24 mouse cellular contexts compared by ENCODE assay signal in the genomic region with DNA sequence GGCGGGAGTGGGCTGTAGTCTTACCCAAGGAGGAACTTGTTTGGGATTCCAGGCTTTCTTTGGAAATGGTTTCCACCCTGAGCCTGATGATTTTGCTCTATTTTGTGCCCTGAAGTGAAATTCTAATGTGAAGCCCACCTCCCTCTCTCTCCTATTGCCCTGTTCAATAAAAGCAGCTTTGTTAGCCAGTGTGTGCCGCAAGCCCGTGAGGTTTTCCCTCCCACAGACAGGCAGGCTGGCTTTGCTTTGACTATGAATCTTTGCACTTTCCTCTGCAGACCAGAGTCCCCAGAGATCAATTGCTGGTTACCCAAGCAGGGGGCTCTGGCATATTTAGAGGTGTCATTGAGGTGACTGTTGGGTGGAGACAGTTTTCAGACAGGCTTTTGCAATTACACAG. TPM values are rescaled to one million over a fixed set of nuclear protein-coding genes. Genes with fewer than 3 reads are reported as not detected.
DNase-seq lines count a peak whose midpoint lies in the region; ATAC-seq and TF ChIP-seq lines count a peak whose summit lies in the region.
"Had no signal": no experiment of that assay in that cellular context is flagged by ENCODE, and none has a peak within 500 bp of the region (broad histone marks: within the 10 kb centered on the region; RNA-seq: fewer than 3 reads in every experiment).

No protein-coding gene starts in this region.

- WGBS in forebrain, embryonic 12.5 days: 50% methylated on average over 3 of the region's 3 CpGs
- 43% methylated on average over 3 of the region's 3 CpGs for WGBS in forebrain, embryonic 11.5 days
- WGBS in liver, postnatal 0 days (ENCODE audit: insufficient replicate concordance): 59% methylated on average over 3 of the region's 3 CpGs
- 54% methylated on average over 3 of the region's 3 CpGs for WGBS in embryonic facial prominence, embryonic 15.5 days
- 42% methylated on average over 3 of the region's 3 CpGs for WGBS in limb, embryonic 15.5 days

- intact Hi-C loops in left cerebral cortex, postnatal 10 days (cut with DNase I): no loop called here

- no peaks in the 10 kb centered on the region for H3K36me3 ChIP-seq in forebrain, embryonic 12.5 days (replicated peaks)
- no peaks in the 10 kb centered on the region; the same call in 1 of the 2 replicates for H3K36me3 ChIP-seq in forebrain, embryonic 11.5 days (ENCODE audit: control insufficient read depth, insufficient read depth, low read length)
- no peaks in the 10 kb centered on the region for H3K36me3 ChIP-seq in liver, postnatal 0 days (replicated peaks; ENCODE audit: insufficient read depth, low read length)
- H3K36me3 ChIP-seq in embryonic facial prominence, embryonic 15.5 days: no peaks in the 10 kb centered on the region
- no peaks in the 10 kb centered on the region for H3K36me3 ChIP-seq in limb, embryonic 15.5 days
- H3K36me3 ChIP-seq: midbrain, embryonic 12.5 days had no signal

- no peak for ATAC-seq in forebrain, embryonic 12.5 days (ENCODE audit: low FRiP score)
- no peak for ATAC-seq in forebrain, embryonic 11.5 days (replicated peaks; ENCODE audit: low FRiP score)
- ATAC-seq in liver, postnatal 0 days: peak; percentile 60; the same call in 1 of the 2 replicates
- ATAC-seq in embryonic facial prominence, embryonic 15.5 days (ENCODE audit: insufficient number of reproducible peaks, low FRiP score, low TSS enrichment, low read depth): no peak
- ATAC-seq in limb, embryonic 15.5 days (ENCODE audit: insufficient number of reproducible peaks, low FRiP score, low TSS enrichment, low read depth): peak; percentile 52
- ATAC-seq in CD4-positive, CD25-positive, alpha-beta regulatory T cell, adult 4 months: no peak

- H3K27me3 ChIP-seq in forebrain, embryonic 12.5 days: no peaks in the 10 kb centered on the region; the same call in 1 of the 2 replicates
- no peaks in the 10 kb centered on the region for H3K27me3 ChIP-seq in forebrain, embryonic 11.5 days (ENCODE audit: control insufficient read depth, insufficient read depth, low read length)
- H3K27me3 ChIP-seq in liver, postnatal 0 days (ENCODE audit: insufficient read depth, low read length): no peaks in the 10 kb centered on the region
- H3K27me3 ChIP-seq in embryonic facial prominence, embryonic 15.5 days: no peaks in the 10 kb centered on the region
- H3K27me3 ChIP-seq in limb, embryonic 15.5 days: no peaks in the 10 kb centered on the region
- H3K27me3 ChIP-seq: midbrain, embryonic 12.5 days had no signal

- no peak overlapping the region for H3K4me3 ChIP-seq in forebrain, embryonic 12.5 days (replicated peaks)
- no peak overlapping the region for H3K4me3 ChIP-seq in forebrain, embryonic 11.5 days (ENCODE audit: low read depth, low read length)
- no peak overlapping the region for H3K4me3 ChIP-seq in liver, postnatal 0 days (ENCODE audit: low read depth, low read length)
- H3K4me3 ChIP-seq in embryonic facial prominence, embryonic 15.5 days (replicated peaks): no peak overlapping the region
- H3K4me3 ChIP-seq in limb, embryonic 15.5 days: no peak overlapping the region
- H3K4me3 ChIP-seq: layer of hippocampus, adult 2 months; left cerebral cortex, adult 2 months; midbrain, embryonic 12.5 days had no signal

- no peak overlapping the region for H3K9ac ChIP-seq in forebrain, embryonic 12.5 days
- no peak overlapping the region for H3K9ac ChIP-seq in forebrain, embryonic 11.5 days (ENCODE audit: low read length)
- H3K9ac ChIP-seq in liver, postnatal 0 days (replicated peaks): no peak overlapping the region
- H3K9ac ChIP-seq in embryonic facial prominence, embryonic 15.5 days: no peak overlapping the region
- no peak overlapping the region for H3K9ac ChIP-seq in limb, embryonic 15.5 days
- H3K9ac ChIP-seq: lung, embryonic 14.5 days; midbrain, embryonic 12.5 days had no signal

- H3K4me1 ChIP-seq in forebrain, embryonic 12.5 days: peaks cover 14% of the 10 kb centered on the region; the same call in 1 of the 2 replicates
- H3K4me1 ChIP-seq in forebrain, embryonic 11.5 days (replicated peaks; ENCODE audit: control insufficient read depth, insufficient read depth, low read length): no peaks in the 10 kb centered on the region; the same call in 1 of the 2 replicates
- H3K4me1 ChIP-seq in liver, postnatal 0 days (ENCODE audit: insufficient read depth): no peaks in the 10 kb centered on the region
- peaks cover 32% of the 10 kb centered on the region for H3K4me1 ChIP-seq in embryonic facial prominence, embryonic 15.5 days
- peaks cover 44% of the 10 kb centered on the region for H3K4me1 ChIP-seq in limb, embryonic 15.5 days

- no peak for TF ChIP-seq CTCF in liver, postnatal 0 days (IDR thresholded peaks at IDR 0.05; ENCODE audit: low read depth)

- H3K9me3 ChIP-seq in forebrain, embryonic 12.5 days: no peaks in the 10 kb centered on the region
- no peaks in the 10 kb centered on the region for H3K9me3 ChIP-seq in forebrain, embryonic 11.5 days (ENCODE audit: control insufficient read depth, low read length)
- H3K9me3 ChIP-seq in liver, postnatal 0 days (ENCODE audit: low read length): no peaks in the 10 kb centered on the region
- H3K9me3 ChIP-seq in embryonic facial prominence, embryonic 15.5 days (replicated peaks): no peaks in the 10 kb centered on the region
- H3K9me3 ChIP-seq in limb, embryonic 15.5 days: no peaks in the 10 kb centered on the region
- H3K9me3 ChIP-seq: midbrain, embryonic 12.5 days had no signal

- no peak overlapping the region for H3K4me2 ChIP-seq in forebrain, embryonic 12.5 days
- H3K4me2 ChIP-seq in forebrain, embryonic 11.5 days (ENCODE audit: low read depth, low read length, severe bottlenecking): no peak overlapping the region
- H3K4me2 ChIP-seq in liver, postnatal 0 days (ENCODE audit: low read depth, low read length): no peak overlapping the region
- H3K4me2 ChIP-seq in embryonic facial prominence, embryonic 15.5 days (replicated peaks): no peak overlapping the region
- no peak overlapping the region for H3K4me2 ChIP-seq in limb, embryonic 15.5 days
- H3K4me2 ChIP-seq: liver, embryonic 11.5 days; lung, embryonic 14.5 days; midbrain, embryonic 12.5 days had no signal

- TF ChIP-seq EP300 in liver, postnatal 0 days (IDR thresholded peaks at IDR 0.05; ENCODE audit: low read depth): no peak

- peak overlapping the region; percentile 10 for H3K27ac ChIP-seq in forebrain, embryonic 12.5 days
- H3K27ac ChIP-seq in forebrain, embryonic 11.5 days (ENCODE audit: low read depth, low read length): no peak overlapping the region
- H3K27ac ChIP-seq in liver, postnatal 0 days (ENCODE audit: low read depth): no peak overlapping the region
- H3K27ac ChIP-seq in embryonic facial prominence, embryonic 15.5 days (replicated peaks): peak overlapping the region; percentile 61; the same call in 1 of the 2 replicates
- H3K27ac ChIP-seq in limb, embryonic 15.5 days: peak overlapping the region; percentile 81
- H3K27ac ChIP-seq: kidney, postnatal 0 days; layer of hippocampus, adult 2 months; left cerebral cortex, adult 2 months; macrophage; midbrain, embryonic 12.5 days had no signal

- no peak for DNase-seq in forebrain, embryonic 11.5 days (ENCODE audit: low spot score)
- no peak for DNase-seq in liver, postnatal 0 days
- DNase-seq in liver: no peak
- DNase-seq in left cerebral cortex, postnatal 10 days (ENCODE audit: extremely low spot score in 1 of 2, low spot score in 2 of 2): no peak
- DNase-seq: adrenal gland, postnatal 25 days; cerebellum, adult 8-10 months; gastrocnemius, postnatal 25 days; heart, postnatal 10 days; lung, embryonic 14.5 days; thymus, adult 18-20 months had no signal

RNA-seq across cellular contexts. Expression of gene Cpa1, which starts 5.4 kb away (rescaled TPM):
- 0.24 TPM in 1 of 2 replicates, not detected in the other for polyA plus RNA-seq in forebrain, embryonic 12.5 days (2016; fragmentation: Nextera tagmentation; extraction: Ambion mirVana)
- 0.16 TPM in 1 of 2 replicates, not detected in the other for polyA plus RNA-seq in forebrain, embryonic 11.5 days (2014; fragmentation: Nextera tagmentation; extraction: Ambion mirVana)
- polyA plus RNA-seq in liver, postnatal 0 days (2015; fragmentation: Nextera tagmentation; extraction: Ambion mirVana): 0.15 and 2.7 TPM in 2 replicates
- polyA plus RNA-seq in embryonic facial prominence, embryonic 15.5 days (2015; fragmentation: Nextera tagmentation; extraction: Ambion mirVana): 0.98 and 1.2 TPM in 2 replicates
- 1.7 and 1.9 TPM in 2 replicates for polyA plus RNA-seq in limb, embryonic 15.5 days (2015; fragmentation: Nextera tagmentation; extraction: Ambion mirVana)
- not detected for polyA plus RNA-seq in CD4-positive, CD25-positive, alpha-beta regulatory T cell, adult 4 months (2017; shearing (Covaris generic))
- not detected for total RNA-seq in left cerebral cortex, postnatal 10 days (2021)
- total RNA-seq: adrenal gland, postnatal 25 days; common myeloid progenitor, adult 5-6 weeks; gastrocnemius, postnatal 25 days; layer of hippocampus, adult 2 months; left cerebral cortex, adult 2 months; neutrophil, adult 5-6 weeks had no signal
- polyA plus RNA-seq: frontal cortex, adult 2 months; macrophage had no signal

RNA-seq across cellular contexts. Expression of gene Cpa5, which starts 33.7 kb away (rescaled TPM):
- 0.21 and 0.24 TPM in 2 replicates for polyA plus RNA-seq in forebrain, embryonic 12.5 days (2016; fragmentation: Nextera tagmentation; extraction: Ambion mirVana)
- polyA plus RNA-seq in forebrain, embryonic 11.5 days (2014; fragmentation: Nextera tagmentation; extraction: Ambion mirVana): 0.15 and 0.72 TPM in 2 replicates
- not detected in 2 replicates for polyA plus RNA-seq in liver, postnatal 0 days (2015; fragmentation: Nextera tagmentation; extraction: Ambion mirVana)
- 0.43 and 1.3 TPM in 2 replicates for polyA plus RNA-seq in embryonic facial prominence, embryonic 15.5 days (2015; fragmentation: Nextera tagmentation; extraction: Ambion mirVana)
- 0.27 and 0.83 TPM in 2 replicates for polyA plus RNA-seq in limb, embryonic 15.5 days (2015; fragmentation: Nextera tagmentation; extraction: Ambion mirVana)
- polyA plus RNA-seq in CD4-positive, CD25-positive, alpha-beta regulatory T cell, adult 4 months (2017; shearing (Covaris generic)): not detected
- total RNA-seq in left cerebral cortex, postnatal 10 days (2021): not detected
- total RNA-seq: adrenal gland, postnatal 25 days; common myeloid progenitor, adult 5-6 weeks; gastrocnemius, postnatal 25 days; heart, adult 8-10 months; heart, postnatal 10 days; layer of hippocampus, adult 2 months; left cerebral cortex, adult 2 months; neutrophil, adult 5-6 weeks had no signal
- polyA plus RNA-seq: frontal cortex, adult 2 months; liver, embryonic 11.5 days; lung, embryonic 14.5 days; macrophage had no signal

RNA-seq across cellular contexts. Expression of gene Cep41, which starts 49.1 kb away (rescaled TPM):
- 23.3 and 25.1 TPM in 2 replicates for polyA plus RNA-seq in forebrain, embryonic 12.5 days (2016; fragmentation: Nextera tagmentation; extraction: Ambion mirVana)
- polyA plus RNA-seq in forebrain, embryonic 11.5 days (2014; fragmentation: Nextera tagmentation; extraction: Ambion mirVana): 21.6 and 24.1 TPM in 2 replicates
- polyA plus RNA-seq in liver, postnatal 0 days (2015; fragmentation: Nextera tagmentation; extraction: Ambion mirVana): 2.8 TPM in 2 replicates
- 30.9 and 33.1 TPM in 2 replicates for polyA plus RNA-seq in embryonic facial prominence, embryonic 15.5 days (2015; fragmentation: Nextera tagmentation; extraction: Ambion mirVana)
- polyA plus RNA-seq in limb, embryonic 15.5 days (2015; fragmentation: Nextera tagmentation; extraction: Ambion mirVana): 28.6 and 46.4 TPM in 2 replicates
- 10 to 100 TPM; 11.3 to 12.6 TPM for polyA plus RNA-seq in CD4-positive, CD25-positive, alpha-beta regulatory T cell, adult 4 months (2017; shearing (Covaris generic))
- 1 to 10 TPM; 7.1 to 7.8 TPM for total RNA-seq in left cerebral cortex, postnatal 10 days (2021)

Comparison
In these comparisons a context has a peak if more than half of its experiments do, and no peak if none do; other contexts are left out.
1. H3K27ac ChIP-seq: peak in forebrain, embryonic 12.5 days (single experiment), embryonic facial prominence, embryonic 15.5 days (single experiment) and limb, embryonic 15.5 days (single experiment); none in forebrain, embryonic 11.5 days (single experiment) and liver, postnatal 0 days (single experiment).
2. ATAC-seq: peak in liver, postnatal 0 days (single experiment) and limb, embryonic 15.5 days (single experiment); none in forebrain, embryonic 12.5 days (single experiment), forebrain, embryonic 11.5 days (single experiment), embryonic facial prominence, embryonic 15.5 days (single experiment) and CD4-positive, CD25-positive, alpha-beta regulatory T cell, adult 4 months (single experiment).